Mouse (Mus musculus): ENCODE measurements around the gene Kif17.
"Not testable (repeated sequence)": the region's sequence is repeated elsewhere in the genome, so short reads cannot be mapped to it uniquely, and the experiment has no call there.

The Kif17 gene

DNA sequence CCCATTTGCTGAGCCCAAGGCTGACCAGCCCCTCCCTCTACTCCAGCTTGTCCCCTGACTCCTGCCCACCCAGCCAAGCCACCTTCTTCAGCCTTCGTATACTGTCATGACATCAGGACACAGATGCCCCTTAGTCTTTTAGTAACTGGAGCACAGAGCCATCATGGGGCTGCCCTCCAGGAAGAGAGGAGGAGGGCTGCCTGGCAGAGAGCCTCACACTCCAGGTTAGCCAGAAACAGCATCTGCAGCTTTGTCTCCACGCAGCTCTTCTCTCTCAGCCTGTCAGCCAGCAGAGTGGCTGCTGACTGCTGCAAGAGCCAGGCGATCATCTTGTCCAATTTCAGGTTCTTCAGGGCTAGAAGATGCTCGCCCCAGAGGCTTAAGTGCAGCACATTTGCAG, 63.6 kb downstream of the Kif17 start:
- no peak for DNase-seq (ENCODE audit: low spot score in 2 of 2)

GRCm38 (mm10) chr4:138315781-138316180, 65.5 kb downstream of the Kif17 start:
- no peak for DNase-seq (ENCODE audit: low spot score in 2 of 2)

GRCm38 (mm10) chr4:138316369-138316768, 66.1 kb downstream of the Kif17 start:
- DNase-seq (ENCODE audit: low spot score in 2 of 2) = no peak

DNA sequence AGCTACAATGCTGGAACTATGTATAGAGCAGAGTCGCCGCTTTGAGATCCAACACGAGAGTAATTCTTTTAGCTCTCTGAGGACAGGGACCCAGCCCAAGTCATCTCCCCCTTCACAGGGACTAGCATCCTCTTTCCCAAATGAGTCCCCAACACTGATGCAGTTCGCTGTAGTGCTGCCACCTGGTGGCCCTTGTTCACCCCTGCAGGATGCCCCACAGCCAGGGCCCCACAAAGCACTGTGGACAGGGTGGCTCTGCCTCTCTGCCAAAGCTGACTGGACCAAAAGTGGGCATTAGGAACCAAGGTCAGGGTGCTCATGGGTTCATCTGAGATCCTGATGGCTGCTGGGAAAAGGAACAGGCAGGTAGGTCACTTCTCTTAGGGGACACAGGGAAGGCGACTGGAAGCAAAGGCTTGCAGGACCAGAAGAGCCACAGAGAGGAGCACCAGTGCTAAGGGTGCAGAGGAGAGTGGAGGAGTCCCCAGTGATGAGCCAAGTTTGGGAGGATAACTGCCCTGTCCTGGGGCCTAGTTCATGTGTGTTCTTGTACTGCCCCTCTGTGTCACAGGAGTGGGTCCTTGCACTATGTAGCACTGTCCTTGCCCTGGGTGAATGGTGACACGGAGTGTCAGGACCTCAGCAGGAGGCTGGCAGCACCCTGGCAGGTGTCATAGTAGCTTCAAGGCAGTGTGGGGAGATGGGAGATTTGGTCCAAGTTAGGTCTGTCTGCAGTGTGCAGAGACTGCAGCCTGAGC, 68.5 kb downstream of the Kif17 start:
- peak in 1 of 2 experiments; percentile 55 for DNase-seq (ENCODE audit: low spot score in 2 of 2)

DNA sequence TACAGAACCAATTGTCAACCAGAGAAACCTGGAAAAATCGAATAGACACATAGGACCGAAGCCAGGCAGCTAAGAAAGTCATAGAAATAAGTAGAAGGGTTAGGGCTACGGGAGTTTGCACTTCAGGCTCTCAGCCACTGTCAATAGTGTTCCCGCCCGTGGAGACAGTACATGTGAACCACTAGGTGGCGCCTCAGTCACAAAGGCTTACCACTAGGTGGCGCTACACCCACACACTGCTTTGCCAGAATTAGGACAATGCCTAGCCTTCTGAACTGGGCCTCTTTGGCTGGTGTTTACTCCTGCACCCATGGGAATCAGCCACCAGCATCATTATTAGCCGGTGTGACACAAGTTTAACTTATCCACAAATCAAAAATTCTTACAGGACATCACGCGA, 69.3 kb downstream of the Kif17 start:
- peak; percentile 56 to 80 for DNase-seq (ENCODE audit: low spot score in 2 of 2)

DNA sequence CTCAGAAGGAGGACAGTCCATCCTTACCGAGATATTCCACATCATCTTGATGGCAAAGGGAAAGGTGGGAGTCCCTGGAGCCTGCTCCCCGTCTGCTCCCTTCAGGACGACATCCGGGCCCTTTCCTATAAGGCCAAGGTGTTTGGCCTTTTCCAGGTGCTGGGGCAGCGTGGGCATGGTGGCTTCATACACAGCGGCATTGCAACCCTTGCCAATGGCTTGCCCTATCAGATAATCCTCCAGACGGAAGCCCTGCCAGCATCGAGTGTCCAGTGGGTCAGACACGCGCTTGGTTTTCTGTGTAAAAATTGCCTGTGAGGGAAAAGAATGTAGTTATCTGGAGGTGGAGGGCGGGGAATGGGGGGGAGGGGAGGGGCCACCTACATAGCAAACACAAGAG, 70.5 kb downstream of the Kif17 start:
- no peak for DNase-seq (ENCODE audit: low spot score in 2 of 2)

- DNase-seq (ENCODE audit: low spot score in 2 of 2) = no peak
Measured at GRCm38 (mm10) chr4:138321488-138321887, 71.3 kb downstream of the Kif17 start.

- DNase-seq (ENCODE audit: low spot score in 2 of 2) = no peak
Measured at GRCm38 (mm10) chr4:138322692-138323091, 72.5 kb downstream of the Kif17 start.

GRCm38 (mm10) chr4:138323753-138324152, 73.5 kb downstream of the Kif17 start:
- no peak for DNase-seq (ENCODE audit: low spot score in 2 of 2)

GRCm38 (mm10) chr4:138324451-138324850, 74.2 kb downstream of the Kif17 start:
- no peak for DNase-seq (ENCODE audit: low spot score in 2 of 2)

GRCm38 (mm10) chr4:138325466-138326076, 75.3 kb downstream of the Kif17 start:
- peak; percentile 89 to 94 for DNase-seq (ENCODE audit: low spot score in 2 of 2)

- DNase-seq (ENCODE audit: low spot score in 2 of 2) = peak; percentile 81 to 86
Measured at GRCm38 (mm10) chr4:138326077-138326695, 76.0 kb downstream of the Kif17 start, which contains the start of gene Pink1. Gene Pink1 (minus strand): TSS chr4:138326307.

- not testable (repeated sequence) for DNase-seq (ENCODE audit: low spot score in 2 of 2)
Measured at GRCm38 (mm10) chr4:138327155-138327554, 76.9 kb downstream of the Kif17 start.

DNA sequence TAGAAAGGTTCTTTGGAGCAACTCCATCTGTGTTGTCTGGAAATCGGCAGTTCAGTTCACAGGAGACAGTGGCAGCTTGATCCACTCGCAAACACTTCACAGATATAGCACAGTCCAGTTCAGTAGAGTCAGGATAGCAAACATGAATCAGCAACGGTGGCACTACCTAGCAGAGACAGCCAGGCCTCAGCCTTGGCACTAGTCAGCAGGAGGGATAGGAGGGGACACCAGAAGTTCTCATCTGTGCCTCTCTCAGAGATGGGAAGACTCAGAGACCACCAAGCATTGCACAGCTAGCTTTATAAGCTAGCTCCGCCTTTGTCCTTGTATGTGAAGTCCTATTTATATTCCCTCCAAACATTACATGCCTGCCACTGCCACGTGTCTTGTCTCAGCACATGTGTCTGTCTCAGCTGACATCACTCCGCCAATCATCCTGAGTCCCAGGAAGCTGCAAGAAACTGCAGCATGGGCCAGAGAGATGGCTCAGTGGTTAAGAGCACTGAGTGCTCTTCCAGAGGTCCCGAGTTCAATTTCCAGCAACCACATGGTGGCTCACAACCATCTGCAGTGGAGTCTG, 77.7 kb downstream of the Kif17 start:
- no peak for DNase-seq (ENCODE audit: low spot score in 2 of 2)

- no peak for DNase-seq (ENCODE audit: low spot score in 2 of 2)
Measured at GRCm38 (mm10) chr4:138330264-138330671, 80.0 kb downstream of the Kif17 start.

DNA sequence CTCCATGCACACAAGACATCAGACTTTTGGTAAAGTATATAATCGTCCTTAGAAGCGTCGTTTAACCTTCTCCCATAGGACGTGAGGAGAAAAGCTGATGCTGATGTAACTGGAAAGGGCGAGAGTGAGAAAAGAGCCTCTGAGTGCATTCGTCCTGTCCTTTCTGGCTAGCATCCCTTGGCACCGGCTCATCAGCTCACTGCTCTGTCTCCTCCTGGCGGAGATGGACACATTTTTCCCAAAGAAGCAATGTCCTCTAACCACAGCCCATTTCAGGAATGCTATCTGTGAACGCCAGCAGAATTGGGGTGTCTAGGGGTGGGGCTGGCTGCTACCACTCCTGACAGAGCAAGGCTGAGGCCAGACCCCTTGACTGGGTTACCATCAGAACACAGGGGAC, 81.4 kb downstream of the Kif17 start:
- no peak for DNase-seq (ENCODE audit: low spot score in 2 of 2)

DNA sequence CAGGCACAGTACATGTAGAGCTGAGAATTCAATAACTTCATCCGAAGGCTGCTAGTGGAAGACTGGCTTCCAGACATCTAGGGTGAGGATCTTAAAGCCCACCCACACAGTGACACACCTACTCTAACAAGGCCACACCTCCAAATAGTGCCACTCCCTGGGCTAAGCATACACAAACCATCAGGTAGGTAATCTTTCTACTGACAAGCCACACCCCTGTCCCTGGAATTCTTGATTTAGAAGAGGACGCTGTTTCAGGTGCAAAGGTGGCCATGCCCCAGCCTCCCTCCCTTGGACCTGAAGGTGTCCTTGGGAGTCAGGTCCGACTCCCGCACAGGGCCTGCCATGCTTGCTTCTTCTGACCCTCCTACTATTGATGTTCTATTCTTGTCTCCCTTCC, 82.9 kb downstream of the Kif17 start:
- no peak for DNase-seq (ENCODE audit: low spot score in 2 of 2)

DNA sequence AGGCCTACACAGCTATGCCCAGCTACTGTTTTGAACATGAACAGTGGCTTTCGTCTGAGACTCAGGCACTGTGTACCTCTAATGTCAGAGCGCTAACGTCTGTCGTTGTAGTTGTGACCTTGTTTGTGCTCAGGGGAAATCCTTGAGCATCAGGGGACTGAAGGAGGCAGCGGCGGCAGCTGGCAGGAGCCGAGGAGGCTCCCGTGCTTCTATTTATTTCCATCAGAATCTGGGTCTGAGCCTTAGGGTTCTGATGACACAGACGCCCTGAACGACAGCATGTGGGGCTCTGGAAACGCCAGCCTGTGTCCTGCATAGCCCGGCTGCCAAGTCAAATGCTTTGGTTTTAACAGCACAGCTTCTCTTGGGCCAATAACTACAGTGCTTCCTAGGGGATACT, 84.8 kb downstream of the Kif17 start:
- DNase-seq (ENCODE audit: low spot score in 2 of 2) = no peak

DNA sequence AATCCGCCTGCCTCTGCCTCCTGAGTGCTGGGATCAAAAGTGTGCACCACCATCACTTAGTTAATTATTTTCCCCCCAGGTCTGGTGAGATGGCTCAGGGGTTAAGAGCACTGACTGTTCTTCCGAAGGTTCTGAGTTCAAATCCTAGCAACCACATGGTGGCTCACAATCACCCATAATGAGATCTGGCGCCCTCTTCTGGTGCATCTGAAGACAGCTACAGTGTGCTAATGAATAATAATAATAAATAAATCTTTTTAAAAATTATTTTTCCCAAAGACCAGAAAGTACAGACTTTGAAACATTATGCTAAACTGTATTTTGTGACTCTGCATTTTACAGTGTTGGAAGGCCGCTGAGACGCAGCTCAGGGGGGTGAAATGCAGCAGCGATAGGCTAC, 85.4 kb downstream of the Kif17 start:
- DNase-seq (ENCODE audit: low spot score in 2 of 2) = no peak

DNA sequence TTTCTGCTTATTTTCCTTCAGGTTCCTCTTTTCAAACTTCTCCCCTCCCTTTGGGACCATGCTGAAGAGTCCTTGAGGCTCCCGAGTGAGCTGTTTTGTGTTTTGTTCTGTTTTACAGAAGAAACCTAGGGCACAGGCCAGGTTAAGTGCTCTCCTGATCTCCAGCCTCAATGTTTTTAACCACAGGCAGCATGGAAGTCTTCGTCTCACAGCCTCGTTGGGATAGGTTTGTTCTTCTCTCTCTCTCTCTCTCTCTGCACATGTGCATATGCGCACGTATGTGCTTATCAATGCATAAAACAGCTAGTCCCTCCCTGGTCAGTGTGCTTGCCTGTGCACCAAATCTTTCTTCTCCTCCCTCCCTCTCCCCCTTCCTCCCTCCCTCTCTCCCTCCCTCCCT, 86.6 kb downstream of the Kif17 start:
- DNase-seq (ENCODE audit: low spot score in 2 of 2) = no peak

DNA sequence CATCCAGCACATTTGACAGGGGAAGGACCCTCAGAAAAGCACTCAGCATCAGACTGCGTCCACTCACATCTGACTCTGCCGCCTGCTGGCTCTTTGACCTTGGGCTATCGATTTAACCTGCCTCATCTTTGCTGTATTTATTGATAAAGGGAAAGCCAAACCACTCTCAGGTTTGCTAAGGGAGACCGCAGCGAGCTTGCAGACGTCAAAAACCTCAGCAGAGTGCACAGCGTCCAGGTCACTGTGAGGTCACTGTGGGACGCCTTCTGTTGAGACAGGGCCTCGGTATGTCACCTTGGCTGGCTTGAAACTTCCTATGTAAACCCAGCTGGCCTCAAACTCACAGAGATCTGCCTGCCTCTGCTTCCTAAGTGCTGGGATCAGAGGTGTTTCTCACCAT, 87.1 kb downstream of the Kif17 start:
- no peak for DNase-seq (ENCODE audit: low spot score in 2 of 2)

- no peak for DNase-seq (ENCODE audit: low spot score in 2 of 2)
Measured at GRCm38 (mm10) chr4:138339963-138340362, 89.7 kb downstream of the Kif17 start.

DNA sequence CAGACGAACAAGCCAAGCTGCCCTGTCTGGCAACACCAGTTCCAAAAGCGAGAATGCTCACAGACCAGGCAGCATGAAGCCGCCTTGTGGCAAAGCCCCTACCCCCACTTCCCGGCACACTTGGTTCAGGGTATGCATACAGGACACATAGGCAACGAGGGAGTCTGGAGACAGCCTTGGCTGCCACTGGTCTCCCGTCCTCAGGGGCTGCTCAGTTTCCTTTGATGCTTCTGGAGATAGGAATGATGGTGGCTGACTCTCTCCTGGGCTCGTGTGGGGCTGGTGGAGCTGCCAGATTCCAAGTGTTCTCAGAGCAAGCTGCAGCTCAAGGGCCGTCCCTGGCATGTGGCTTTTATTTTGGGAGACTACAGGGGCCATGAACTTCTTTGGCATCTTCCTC, 91.2 kb downstream of the Kif17 start:
- no peak for DNase-seq (ENCODE audit: low spot score in 2 of 2)
